17 mouse cellular contexts compared by ENCODE assay signal in genomic region chr5:136146936-136147335, GRCm38 (mm10). TPM values are rescaled to one million over a fixed set of nuclear protein-coding genes. Genes with fewer than 3 reads are reported as not detected.
DNase-seq lines count a peak whose midpoint lies in the region.
"Had no signal": no experiment of that assay in that cellular context is flagged by ENCODE, and none has a peak within 500 bp of the region (broad histone marks: within the 10 kb centered on the region; RNA-seq: fewer than 3 reads in every experiment).

No protein-coding gene starts in this region.

- peak; percentile 44 to 45 for DNase-seq in spleen, adult 18-20 months
- DNase-seq in spleen, postnatal 4 days (ENCODE audit: low spot score in 2 of 2), result no peak
- DNase-seq in T-cell, adult 2 months (ENCODE audit: low spot score), result peak; percentile 78
- DNase-seq in splenic B cell, adult 2 months (ENCODE audit: low read depth, low spot score), result peak; percentile 33
- peak; percentile 75 for DNase-seq in thymus, postnatal 4 days
- no peak for DNase-seq in retina, embryonic 14.5 days (ENCODE audit: low spot score)
- no peak for DNase-seq in layer of hippocampus, adult 9-11 months
- no peak for DNase-seq in frontal cortex, adult 2 months (ENCODE audit: extremely low spot score in 1 of 2, low spot score in 1 of 2)
- DNase-seq: adrenal gland, postnatal 10 days; cerebellum, adult 18-20 months; heart, adult 11 months; kidney, adult 9 months; liver; lung, embryonic 14.5 days; midbrain, embryonic 14.5 days had no signal

- H3K36me3 ChIP-seq in splenic B cell, adult 2 months (ENCODE audit: control insufficient read depth, insufficient read depth, low read length, poor library complexity, severe bottlenecking), result no peaks in the 10 kb centered on the region

- no peaks in the 10 kb centered on the region for H3K27me3 ChIP-seq in splenic B cell, adult 2 months (ENCODE audit: control insufficient read depth, insufficient read depth, low read length, poor library complexity, severe bottlenecking)
- H3K27me3 ChIP-seq: forebrain, embryonic 15.5 days; heart, embryonic 13.5 days had no signal

RNA-seq across cellular contexts. Expression of gene Alkbh4, which starts 11.0 kb away (rescaled TPM):
- polyA plus RNA-seq in frontal cortex, adult 2 months (2012; rRNA removed), result 11.5 and 12.1 TPM in 2 replicates

RNA-seq across cellular contexts. Expression of gene Lrwd1, which starts 11.1 kb away (rescaled TPM):
- polyA plus RNA-seq in frontal cortex, adult 2 months (2012; rRNA removed), result 21.9 and 24.4 TPM in 2 replicates

RNA-seq across cellular contexts. Expression of gene Orai2, which starts 23.6 kb away (rescaled TPM):
- 58.3 and 62.3 TPM in 2 replicates for polyA plus RNA-seq in frontal cortex, adult 2 months (2012; rRNA removed)

RNA-seq across cellular contexts. Expression of gene Polr2j, which starts 30.5 kb away (rescaled TPM):
- 121 TPM in 2 replicates for polyA plus RNA-seq in frontal cortex, adult 2 months (2012; rRNA removed)

RNA-seq across cellular contexts. Expression of gene Prkrip1, which starts 51.8 kb away (rescaled TPM):
- polyA plus RNA-seq in frontal cortex, adult 2 months (2012; rRNA removed), result 38.4 and 41.2 TPM in 2 replicates

Comparison
In these comparisons a context has a peak if more than half of its experiments do, and no peak if none do; other contexts are left out.
1. DNase-seq: peak in spleen, adult 18-20 months (2 of 2), T-cell, adult 2 months (single experiment), splenic B cell, adult 2 months (single experiment) and thymus, postnatal 4 days (single experiment); none in spleen, postnatal 4 days (0 of 2), retina, embryonic 14.5 days (single experiment), layer of hippocampus, adult 9-11 months (single experiment) and frontal cortex, adult 2 months (0 of 2).